9 mouse cellular contexts compared by ENCODE assay signal in genomic region chrX:155144718-155145117, GRCm38 (mm10). TPM values are rescaled to one million over a fixed set of nuclear protein-coding genes. Genes with fewer than 3 reads are reported as not detected.
DNase-seq lines count a peak whose midpoint lies in the region; ATAC-seq lines count a peak whose summit lies in the region.
"Had no signal": no experiment of that assay in that cellular context is flagged by ENCODE, and none has a peak within 500 bp of the region (broad histone marks: within the 10 kb centered on the region; RNA-seq: fewer than 3 reads in every experiment).

No protein-coding gene starts in this region.

- no peak overlapping the region for H3K4me2 ChIP-seq in midbrain, embryonic 11.5 days
- H3K4me2 ChIP-seq in midbrain, embryonic 13.5 days (replicated peaks): no peak overlapping the region
- H3K4me2 ChIP-seq: neural tube, embryonic 12.5 days had no signal

- no peak overlapping the region for H3K9ac ChIP-seq in midbrain, embryonic 11.5 days (ENCODE audit: low read length)
- no peak overlapping the region for H3K9ac ChIP-seq in midbrain, embryonic 13.5 days (replicated peaks)
- H3K9ac ChIP-seq: neural tube, embryonic 12.5 days had no signal

- no peaks in the 10 kb centered on the region for H3K36me3 ChIP-seq in midbrain, embryonic 11.5 days (ENCODE audit: control insufficient read depth, insufficient read depth, low read length)
- no peaks in the 10 kb centered on the region for H3K36me3 ChIP-seq in midbrain, embryonic 13.5 days
- H3K36me3 ChIP-seq: neural tube, embryonic 12.5 days had no signal

- H3K4me3 ChIP-seq in midbrain, embryonic 11.5 days (ENCODE audit: low read depth, low read length): no peak overlapping the region
- no peak overlapping the region for H3K4me3 ChIP-seq in midbrain, embryonic 13.5 days (replicated peaks)
- H3K4me3 ChIP-seq: neural tube, embryonic 12.5 days had no signal

- WGBS in midbrain, embryonic 11.5 days: 23% methylated on average over 3 of the region's 3 CpGs
- WGBS in midbrain, embryonic 13.5 days: 24% methylated on average over 3 of the region's 3 CpGs

- H3K27me3 ChIP-seq in midbrain, embryonic 11.5 days (ENCODE audit: control insufficient read depth, insufficient read depth, low read length): no peaks in the 10 kb centered on the region
- no peaks in the 10 kb centered on the region for H3K27me3 ChIP-seq in midbrain, embryonic 13.5 days
- H3K27me3 ChIP-seq: neural tube, embryonic 12.5 days had no signal

- H3K9me3 ChIP-seq in midbrain, embryonic 11.5 days (ENCODE audit: control insufficient read depth, low read length): no peaks in the 10 kb centered on the region
- H3K9me3 ChIP-seq in midbrain, embryonic 13.5 days: no peaks in the 10 kb centered on the region
- H3K9me3 ChIP-seq: neural tube, embryonic 12.5 days had no signal

- H3K27ac ChIP-seq in midbrain, embryonic 11.5 days (ENCODE audit: low read depth, low read length): no peak overlapping the region
- H3K27ac ChIP-seq in midbrain, embryonic 13.5 days: no peak overlapping the region
- H3K27ac ChIP-seq: neural tube, embryonic 12.5 days had no signal

- ATAC-seq in midbrain, embryonic 11.5 days (ENCODE audit: low FRiP score): no peak
- ATAC-seq in midbrain, embryonic 13.5 days: no peak
- peak; percentile 87 to 88 for ATAC-seq in hematopoietic stem cell, adult 5-6 weeks (replicated peaks in 1 of 2; ENCODE audit: insufficient read depth in 1 of 2, low FRiP score in 2 of 2, low TSS enrichment in 1 of 2, low read depth in 1 of 2, poor library complexity in 2 of 2, severe bottlenecking in 2 of 2)
- peak; percentile 75; the same call in 1 of the 2 replicates for ATAC-seq in monocyte, adult 5-6 weeks (replicated peaks; ENCODE audit: insufficient number of reproducible peaks, low FRiP score, low TSS enrichment, poor library complexity, severe bottlenecking)

- H3K4me1 ChIP-seq in midbrain, embryonic 11.5 days (ENCODE audit: control insufficient read depth, insufficient read depth, low read length): no peaks in the 10 kb centered on the region
- no peaks in the 10 kb centered on the region for H3K4me1 ChIP-seq in midbrain, embryonic 13.5 days (replicated peaks)
- H3K4me1 ChIP-seq: neural tube, embryonic 12.5 days had no signal

- peak; percentile 81 for DNase-seq in midbrain, embryonic 11.5 days (ENCODE audit: low spot score, missing footprints)
- peak; percentile 61 for DNase-seq in adrenal gland, adult 2 months
- peak; percentile 7 for DNase-seq in embryo, embryonic 11.5 days (ENCODE audit: low read depth, low spot score)
- DNase-seq in left cerebral cortex, adult 11 months (ENCODE audit: low spot score): peak; percentile 10
- peak; percentile 55 for DNase-seq in thymus, postnatal 14 days

RNA-seq across cellular contexts. Expression of gene Cldn34b2, which starts 16.5 kb away (rescaled TPM):
- polyA plus RNA-seq in midbrain, embryonic 11.5 days (2014; fragmentation: Nextera tagmentation; extraction: Ambion mirVana): not detected in 2 replicates
- polyA plus RNA-seq in midbrain, embryonic 13.5 days (2015; fragmentation: Nextera tagmentation; extraction: Ambion mirVana): not detected in 2 replicates
- total RNA-seq in adrenal gland, adult 2 months (2021): not detected
- polyA plus RNA-seq in adrenal gland, adult 2 months (2012; rRNA removed): not detected in 2 replicates
- not detected in 2 replicates for total RNA-seq in hematopoietic stem cell, adult 5-6 weeks (2017)
- not detected in 3 replicates for total RNA-seq in monocyte, adult 5-6 weeks (2017)
- polyA plus RNA-seq: neural tube, embryonic 12.5 days had no signal

RNA-seq across cellular contexts. Expression of gene Magea2, which starts 51.3 kb away (rescaled TPM):
- not detected in 2 replicates for polyA plus RNA-seq in midbrain, embryonic 11.5 days (2014; fragmentation: Nextera tagmentation; extraction: Ambion mirVana)
- polyA plus RNA-seq in midbrain, embryonic 13.5 days (2015; fragmentation: Nextera tagmentation; extraction: Ambion mirVana): not detected in 2 replicates
- total RNA-seq in adrenal gland, adult 2 months (2021): not detected
- not detected in 2 replicates for polyA plus RNA-seq in adrenal gland, adult 2 months (2012; rRNA removed)
- not detected in 2 replicates for total RNA-seq in hematopoietic stem cell, adult 5-6 weeks (2017)
- total RNA-seq in monocyte, adult 5-6 weeks (2017): not detected in 3 replicates
- polyA plus RNA-seq: neural tube, embryonic 12.5 days had no signal

RNA-seq across cellular contexts. Expression of gene Magea1, which starts 55.1 kb away (rescaled TPM):
- not detected in 2 replicates for polyA plus RNA-seq in midbrain, embryonic 11.5 days (2014; fragmentation: Nextera tagmentation; extraction: Ambion mirVana)
- polyA plus RNA-seq in midbrain, embryonic 13.5 days (2015; fragmentation: Nextera tagmentation; extraction: Ambion mirVana): not detected in 2 replicates
- not detected for total RNA-seq in adrenal gland, adult 2 months (2021)
- polyA plus RNA-seq in adrenal gland, adult 2 months (2012; rRNA removed): not detected in 2 replicates
- total RNA-seq in hematopoietic stem cell, adult 5-6 weeks (2017): not detected in 2 replicates
- not detected in 3 replicates for total RNA-seq in monocyte, adult 5-6 weeks (2017)
- polyA plus RNA-seq: neural tube, embryonic 12.5 days had no signal

Comparison
In these comparisons a context has a peak if more than half of its experiments do, and no peak if none do; other contexts are left out.
1. ATAC-seq: peak in hematopoietic stem cell, adult 5-6 weeks (2 of 2) and monocyte, adult 5-6 weeks (single experiment); none in midbrain, embryonic 11.5 days (single experiment) and midbrain, embryonic 13.5 days (single experiment).
2. DNase-seq: peak in every context shown above with its lines; median percentile 81 in midbrain, embryonic 11.5 days; 61 in adrenal gland, adult 2 months; 55 in thymus, postnatal 14 days; 10 in left cerebral cortex, adult 11 months; 7 in embryo, embryonic 11.5 days.